Mouse (Mus musculus) lung, postnatal 0 days (tissue): ENCODE measurements at regions not wholly inside any gene's neighbourhood (a gene's known extent, or its start where the extent isn't known, plus 50 kb on each side); places are given as distances from the start of the nearest gene placed in this dataset.

Source experiments
- ATAC-seq: fragments of 200-750 bp; cut with Nextera tagmentation; 2 replicates; pipeline ENCODE4 v1.8.0; 2017; ENCODE audit warnings: moderate library complexity
- DNase-seq: peaks from one replicate; pipeline ENCODE4 v3.0.0-alpha.2; 2016; ENCODE audit warnings: low spot score
- H3K27ac ChIP-seq: fragments of 300-500 bp; sonication (generic); 2 replicates; pipeline ENCODE4 v1.5.1; 2014; ENCODE audit warnings: antibody characterized with exemption, mild to moderate bottlenecking, low read length, mixed read lengths
- H3K27me3 ChIP-seq: fragments of 300-500 bp; sonication (generic); replicated peaks from 2 replicates; pipeline ENCODE4 v1.6.1; 2014; ENCODE audit warnings: low read length, mixed read lengths; ENCODE audit not compliant: insufficient read depth
- H3K36me3 ChIP-seq: fragments of 300-500 bp; sonication (generic); 2 replicates; pipeline ENCODE4 v1.6.1; 2014; ENCODE audit warnings: low read length, mixed read lengths; ENCODE audit not compliant: insufficient read depth
- H3K4me1 ChIP-seq: fragments of 300-500 bp; sonication (generic); 2 replicates; pipeline ENCODE4 v1.6.1; 2014; ENCODE audit warnings: antibody characterized with exemption, low read depth, low read length, mixed read lengths; ENCODE audit not compliant: insufficient read depth
- H3K4me2 ChIP-seq: fragments of 300-500 bp; sonication (generic); replicated peaks from 2 replicates; pipeline ENCODE4 v1.6.1; 2014; ENCODE audit warnings: low read depth, mild to moderate bottlenecking, low read length, moderate library complexity, mixed read lengths
- H3K4me3 ChIP-seq: fragments of 300-500 bp; sonication (generic); 2 replicates; pipeline ENCODE4 v1.5.1; 2014; ENCODE audit warnings: low read depth, low read length
- H3K9ac ChIP-seq: fragments of 300-500 bp; sonication (generic); replicated peaks from 2 replicates; pipeline ENCODE4 v1.6.1; 2014; ENCODE audit warnings: low read depth, mild to moderate bottlenecking
- H3K9me3 ChIP-seq: fragments of 300-500 bp; sonication (generic); 2 replicates; pipeline ENCODE4 v1.6.1; 2016; ENCODE audit warnings: low read length, mixed read lengths
- CTCF ChIP-seq: IDR thresholded peaks from 2 replicates; pipeline ENCODE4 v1.5.1; 2016; ENCODE audit warnings: antibody characterized with exemption, mild to moderate bottlenecking
- EP300 ChIP-seq: IDR thresholded peaks from 2 replicates; pipeline ENCODE4 v1.6.1; 2016; ENCODE audit warnings: antibody characterized with exemption, mild to moderate bottlenecking, control low read depth
- WGBS: fragments of 180-500 bp; shearing (Covaris S2); extraction: QIAGEN DNeasy Blood & Tissue Kit; methylation state at CpG from one replicate; pipeline ENCODE4 v1.1.7; 2014; 5-methylcytosine and 5-hydroxymethylcytosine counted together

DNA sequence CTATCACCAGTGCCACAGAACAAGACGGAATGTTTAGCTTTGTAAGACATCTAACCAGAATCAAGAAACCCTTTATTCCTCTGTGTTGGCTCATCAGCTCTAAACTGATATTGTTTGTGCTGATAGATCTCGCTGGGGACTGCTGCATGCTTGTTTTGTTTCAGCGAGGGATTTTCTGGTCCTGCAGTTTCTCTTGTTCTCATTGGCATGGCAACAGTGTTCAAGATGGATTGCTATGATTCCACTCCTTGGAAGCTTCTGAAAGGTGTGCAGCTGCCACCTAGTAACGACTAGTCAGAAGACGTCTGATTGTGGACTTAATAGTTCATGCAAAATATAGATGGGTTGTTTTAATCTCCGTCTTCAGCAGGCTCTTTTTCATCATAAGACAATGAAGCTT lies 591.2 kb downstream of the Sorcs1 start:
- WGBS, result 64% methylated on average over 6 of the region's 6 CpGs
- Histone ChIP-seq H3K4me1 (no peaks in the 10 kb centered on the region), H3K27ac (no peak overlapping the region), H3K9me3 (no peaks in the 10 kb centered on the region), H3K27me3 (no peaks in the 10 kb centered on the region), H3K4me2 (no peak overlapping the region), H3K9ac (no peak overlapping the region), H3K36me3 (no peaks in the 10 kb centered on the region), H3K4me3 (no peak overlapping the region)
- ATAC-seq (no peak), DNase-seq (no peak)
- TF ChIP-seq EP300 (no peak), CTCF (no peak)

DNA sequence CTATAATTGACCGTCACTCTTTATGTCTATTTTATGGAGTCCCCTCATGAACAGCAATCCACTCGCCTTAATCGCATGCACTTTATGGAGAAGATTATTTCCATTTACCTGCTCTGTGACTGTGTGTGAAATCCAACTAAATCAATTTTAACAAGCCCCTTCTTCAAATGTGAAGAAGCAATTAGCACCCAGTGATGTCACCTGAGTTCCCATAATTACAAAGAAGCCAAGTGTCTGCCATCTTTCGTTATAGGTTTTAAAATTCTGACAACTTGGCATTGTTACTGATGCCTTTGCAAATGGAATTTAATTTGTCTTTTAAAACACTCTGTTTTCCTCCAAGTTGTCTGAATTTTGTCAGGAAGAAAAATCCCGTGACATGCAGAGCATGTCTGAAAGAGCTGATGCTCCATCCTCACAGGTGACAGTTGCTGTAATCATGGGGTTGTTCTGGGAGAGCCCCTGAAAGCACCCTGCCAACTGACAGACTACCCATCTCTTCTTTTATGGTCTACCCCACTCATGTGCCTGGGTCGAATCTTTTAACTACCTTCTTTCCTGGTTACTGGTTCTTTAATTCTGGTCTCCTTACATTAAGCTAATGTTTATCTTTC lies 600.9 kb downstream of the Sorcs1 start:
- Histone ChIP-seq H3K9me3 (no peaks in the 10 kb centered on the region), H3K4me3 (no peak overlapping the region), H3K4me2 (no peak overlapping the region), H3K4me1 (no peaks in the 10 kb centered on the region), H3K27ac (no peak overlapping the region), H3K27me3 (no peaks in the 10 kb centered on the region), H3K9ac (no peak overlapping the region), H3K36me3 (no peaks in the 10 kb centered on the region)
- WGBS, result 83% methylated on average over 6 of the region's 6 CpGs
- TF ChIP-seq CTCF, result no peak
- no peak for ATAC-seq
- no peak for DNase-seq

DNA sequence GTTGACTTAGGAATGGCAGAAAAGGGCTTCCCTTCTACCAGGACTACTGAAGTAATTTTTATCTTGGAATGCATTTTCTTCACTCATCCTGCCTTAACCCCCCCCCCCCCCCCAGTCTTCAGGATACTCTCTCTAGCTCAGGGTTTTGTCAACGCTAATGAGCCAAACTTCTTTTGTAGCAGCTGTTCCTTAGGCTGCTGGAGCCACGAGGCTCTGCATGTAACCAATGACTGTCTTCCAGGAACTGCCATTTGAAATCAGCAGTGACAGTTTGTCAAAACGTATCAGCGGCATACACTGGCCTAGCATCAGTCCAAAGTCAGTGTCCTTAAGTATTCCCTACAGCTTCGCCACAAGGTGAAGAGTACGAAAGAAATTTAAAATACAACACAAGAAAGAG lies 618.0 kb downstream of the Sorcs1 start:
- no peaks in the 10 kb centered on the region for H3K36me3 ChIP-seq
- TF ChIP-seq EP300 (no peak), CTCF (no peak)
- WGBS, result 62% methylated on average over 6 of the region's 6 CpGs
- no peak overlapping the region for H3K4me2 ChIP-seq
- no peaks in the 10 kb centered on the region for H3K9me3 ChIP-seq
- DNase-seq (no peak), ATAC-seq (no peak)
- H3K27me3 ChIP-seq, result no peaks in the 10 kb centered on the region
- H3K9ac ChIP-seq, result no peak overlapping the region
- no peak overlapping the region for H3K27ac ChIP-seq
- no peaks in the 10 kb centered on the region for H3K4me1 ChIP-seq
- H3K4me3 ChIP-seq, result no peak overlapping the region

DNA sequence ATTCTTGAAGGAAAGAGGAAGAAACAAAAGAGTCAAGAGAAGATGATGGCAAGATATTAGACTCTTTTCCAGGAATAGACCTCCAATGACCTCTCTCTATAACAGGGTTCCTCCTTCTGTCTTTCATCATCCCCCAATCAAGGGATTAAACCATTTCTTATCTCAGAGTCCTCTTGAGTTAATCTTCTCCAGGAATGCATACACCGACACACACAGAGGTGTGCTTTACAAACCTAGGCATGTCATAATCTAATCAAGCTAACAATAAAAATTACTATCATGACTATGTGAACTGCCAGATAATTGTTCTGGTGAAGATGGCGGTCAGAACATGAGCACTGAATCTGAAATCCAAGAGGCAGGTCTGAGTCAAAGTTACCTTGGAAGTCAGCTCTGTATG lies 625.5 kb downstream of the Sorcs1 start:
- Histone ChIP-seq H3K27ac (no peak overlapping the region), H3K4me1 (no peaks in the 10 kb centered on the region), H3K27me3 (no peaks in the 10 kb centered on the region), H3K9me3 (no peaks in the 10 kb centered on the region), H3K36me3 (no peaks in the 10 kb centered on the region), H3K4me3 (no peak overlapping the region), H3K4me2 (no peak overlapping the region), H3K9ac (no peak overlapping the region)
- DNase-seq (no peak), ATAC-seq (no peak)
- no peak for TF ChIP-seq EP300
- TF ChIP-seq CTCF, result no peak
- 72% methylated on average over 2 of the region's 2 CpGs for WGBS

DNA sequence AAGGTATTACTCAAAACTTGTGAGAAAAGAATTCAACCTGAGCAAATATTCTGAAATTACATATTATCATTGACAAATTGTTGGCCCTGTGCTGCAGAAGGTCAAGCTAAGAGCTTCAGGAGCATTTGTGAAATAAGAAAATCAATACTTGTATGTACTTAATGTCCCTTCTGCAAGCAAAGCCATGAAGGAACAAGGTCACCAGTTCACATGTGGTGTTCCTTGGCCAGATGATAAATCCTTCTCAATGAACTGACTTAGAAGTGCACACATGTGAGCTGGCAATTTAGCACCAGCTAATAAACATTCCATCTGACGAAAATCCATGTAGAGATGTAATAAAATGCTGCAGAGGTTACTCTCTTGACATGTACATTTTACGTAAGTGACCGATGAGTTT lies 632.7 kb downstream of the Sorcs1 start:
- H3K4me3 ChIP-seq, result no peak overlapping the region
- ATAC-seq, result no peak
- no peak overlapping the region for H3K27ac ChIP-seq
- H3K4me2 ChIP-seq, result no peak overlapping the region
- DNase-seq, result no peak
- H3K36me3 ChIP-seq, result no peaks in the 10 kb centered on the region
- H3K9me3 ChIP-seq, result no peaks in the 10 kb centered on the region
- 74% methylated on average over 3 of the region's 3 CpGs for WGBS
- no peaks in the 10 kb centered on the region for H3K27me3 ChIP-seq
- H3K9ac ChIP-seq, result no peak overlapping the region
- TF ChIP-seq EP300 (no peak), CTCF (no peak)
- H3K4me1 ChIP-seq, result no peaks in the 10 kb centered on the region

DNA sequence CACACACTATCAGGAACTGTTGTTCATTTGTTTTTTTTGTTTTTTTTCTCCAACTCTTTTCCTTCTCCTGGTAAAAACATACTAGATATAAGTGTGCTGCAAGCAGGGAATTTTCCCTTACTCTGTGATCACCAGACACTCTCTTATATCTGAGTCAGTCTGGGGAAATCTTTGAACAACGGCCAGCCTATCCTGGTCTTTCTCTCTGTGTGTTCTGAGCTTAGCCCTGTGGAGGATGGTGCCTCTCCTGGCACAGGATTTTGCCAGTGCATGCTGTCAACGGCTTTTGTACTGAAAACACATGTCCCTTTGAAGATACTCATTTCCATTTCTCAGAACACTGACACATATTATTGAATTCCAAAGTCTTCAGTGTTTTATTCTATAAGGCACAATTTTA lies 664.8 kb downstream of the Sorcs1 start:
- WGBS, result 34% methylated on average over 2 of the region's 2 CpGs
- no peak overlapping the region for H3K4me3 ChIP-seq
- H3K36me3 ChIP-seq, result no peaks in the 10 kb centered on the region
- H3K27ac ChIP-seq, result no peak overlapping the region
- no peaks in the 10 kb centered on the region for H3K27me3 ChIP-seq
- no peak for ATAC-seq
- H3K4me2 ChIP-seq, result no peak overlapping the region
- DNase-seq, result peak; percentile 12
- H3K9me3 ChIP-seq, result no peaks in the 10 kb centered on the region
- H3K4me1 ChIP-seq, result no peaks in the 10 kb centered on the region
- no peak overlapping the region for H3K9ac ChIP-seq
- TF ChIP-seq EP300 (no peak), CTCF (no peak)

DNA sequence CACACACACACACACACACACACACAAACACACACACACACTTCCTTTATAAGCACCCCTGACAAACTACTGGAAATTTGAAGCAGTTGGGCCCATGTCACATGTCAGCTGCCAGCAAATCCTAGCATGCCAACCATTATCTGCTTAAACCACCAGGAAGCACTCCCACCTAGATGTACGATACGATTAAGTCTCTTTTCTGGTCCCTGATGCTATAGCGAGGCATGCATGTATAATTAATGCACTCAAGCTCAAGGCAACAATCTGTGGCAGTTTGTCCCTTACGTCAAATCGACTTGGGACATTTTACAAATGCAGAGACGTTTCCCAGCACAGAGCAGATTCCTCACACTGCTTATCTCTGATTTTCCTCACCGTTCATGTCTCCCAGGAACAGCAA lies 673.2 kb downstream of the Sorcs1 start:
- no peak for ATAC-seq
- Histone ChIP-seq H3K36me3 (no peaks in the 10 kb centered on the region), H3K9ac (no peak overlapping the region), H3K27me3 (no peaks in the 10 kb centered on the region), H3K9me3 (no peaks in the 10 kb centered on the region), H3K4me1 (no peaks in the 10 kb centered on the region), H3K4me2 (no peak overlapping the region), H3K4me3 (no peak overlapping the region), H3K27ac (no peak overlapping the region)
- no peak for DNase-seq
- WGBS, result 46% methylated on average over 7 of the region's 7 CpGs
- no peak for TF ChIP-seq CTCF
- no peak for TF ChIP-seq EP300
